Mouse (Mus musculus) spleen, adult 2 months (tissue): ENCODE measurements around the gene Lamp1. TPM values are rescaled to one million over a fixed set of nuclear protein-coding genes. Genes with fewer than 3 reads are reported as not detected.

Experiments
- DNase-seq, 2 experiments: peaks; one replicate each; pipeline versions ENCODE4 v3.0.0 to v3.0.0-alpha.2; 2012 to 2021; ENCODE audit warnings: low spot score in 2 of 2, low read depth in 1 of 2
- H3K27ac ChIP-seq: fragments of 200-500 bp; 2 replicates; pipeline ENCODE4 v1.5.1; 2012; ENCODE audit warnings: low read length, inconsistent platforms; ENCODE audit not compliant: insufficient read depth
- H3K27me3 ChIP-seq: fragments of 200-500 bp; 2 replicates; pipeline ENCODE4 v1.6.1; 2012; ENCODE audit warnings: mild to moderate bottlenecking, moderate library complexity, low read length, inconsistent platforms; ENCODE audit not compliant: control insufficient read depth, insufficient read depth
- H3K36me3 ChIP-seq: fragments of 200-500 bp; 2 replicates; pipeline ENCODE4 v1.6.1; 2012; ENCODE audit warnings: mild to moderate bottlenecking, low read length, inconsistent platforms; ENCODE audit not compliant: control insufficient read depth, insufficient read depth
- H3K4me1 ChIP-seq: fragments of 200-500 bp; 2 replicates; pipeline ENCODE4 v1.6.1; 2011; ENCODE audit warnings: inconsistent platforms; ENCODE audit not compliant: control insufficient read depth, insufficient read depth, insufficient read length
- H3K4me3 ChIP-seq: fragments of 200-500 bp; 2 replicates; pipeline ENCODE4 v1.5.1; 2011; ENCODE audit warnings: mild to moderate bottlenecking, inconsistent platforms; ENCODE audit not compliant: insufficient read depth, insufficient read length; ENCODE audit errors: extremely low read depth
- CTCF ChIP-seq: fragments of 200-500 bp; IDR thresholded peaks from 2 replicates; pipeline ENCODE4 v1.5.1; 2011; ENCODE audit warnings: mild to moderate bottlenecking, inconsistent platforms; ENCODE audit not compliant: insufficient read depth, insufficient read length, insufficient replicate concordance; ENCODE audit errors: extremely low read depth
- POLR2A ChIP-seq: fragments of 200-500 bp; IDR thresholded peaks from 2 replicates; pipeline ENCODE4 v1.6.1; 2011; ENCODE audit warnings: low read depth, low read length, inconsistent platforms
- WGBS: fragments of 180-500 bp; shearing (Covaris S2); methylation state at CpG from one replicate; pipeline ENCODE4 v1.1.7; 2018; 5-methylcytosine and 5-hydroxymethylcytosine counted together
- polyA plus RNA-seq: library from polyadenylated mRNA; depleted of rRNA; stranded (reverse); fragments of >200 nt; gene quantifications from 2 replicates; pipeline ENCODE4 v1.2.3, GENCODE M21; 2012

The Lamp1 gene
- polyA plus RNA-seq, 1 experiment: 234 TPM

GRCm38 (mm10) chr8:13181691-13181976 is 22.7 kb downstream of the Lamp1 start:
- H3K4me3 ChIP-seq: no peak overlapping the region
- no peak for TF ChIP-seq CTCF
- no peak for TF ChIP-seq POLR2A
- no peak overlapping the region for H3K27ac ChIP-seq
- DNase-seq: no peak
- H3K4me1 ChIP-seq: no peaks in the 10 kb centered on the region
- 69% methylated on average over 2 of the region's 2 CpGs for WGBS
- H3K36me3 ChIP-seq: 0 out of 2 replicates have a peak, but pooled peaks cover 2% of the 10 kb centered on the region
- H3K27me3 ChIP-seq: no peaks in the 10 kb centered on the region

DNA sequence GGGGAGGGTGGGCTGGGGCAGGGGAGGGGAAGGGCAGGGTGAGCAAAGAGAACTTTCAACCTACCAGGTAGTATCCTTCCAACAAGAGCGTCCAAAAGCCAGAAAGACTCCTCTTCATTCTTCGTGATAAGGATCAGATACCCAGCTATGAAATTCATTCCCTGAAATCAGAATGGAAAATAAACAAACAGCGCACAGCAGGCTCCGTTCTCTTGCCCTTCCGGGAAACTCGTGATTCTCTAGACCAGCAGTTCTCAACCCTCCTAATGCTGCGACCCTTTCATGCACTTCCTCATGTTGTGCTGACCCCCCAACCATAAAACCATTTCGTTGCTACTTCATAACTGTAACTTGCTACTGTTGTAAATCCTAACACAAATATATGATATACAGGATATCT is 27.9 kb downstream of the Lamp1 start:
- no peak for DNase-seq
- H3K36me3 ChIP-seq: no peaks in the 10 kb centered on the region
- H3K27ac ChIP-seq: no peak overlapping the region
- WGBS: 84% methylated on average over 8 of the region's 8 CpGs
- no peak overlapping the region for H3K4me3 ChIP-seq
- no peaks in the 10 kb centered on the region for H3K4me1 ChIP-seq
- TF ChIP-seq CTCF (no peak), POLR2A (no peak)
- no peaks in the 10 kb centered on the region for H3K27me3 ChIP-seq

DNA sequence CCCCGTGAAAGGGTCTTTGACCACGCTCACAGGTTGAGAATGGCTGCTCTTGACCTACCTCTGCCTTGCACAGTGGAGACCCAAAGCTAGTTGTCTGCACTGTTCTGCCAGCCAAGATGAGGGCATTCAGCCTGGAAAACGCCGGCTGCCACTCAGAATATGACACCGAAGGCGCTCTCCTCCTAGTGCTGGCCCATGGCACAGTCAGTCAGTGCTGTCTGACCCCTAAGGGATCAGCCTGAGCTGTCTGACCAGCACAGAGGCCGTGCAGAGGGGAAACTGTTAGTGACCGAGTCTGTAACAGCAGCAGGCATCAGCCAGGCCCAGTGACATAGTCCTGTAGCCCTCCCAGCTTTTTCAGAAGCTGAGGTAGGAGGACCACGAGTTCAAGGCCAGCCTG is 28.3 kb downstream of the Lamp1 start:
- Histone ChIP-seq H3K36me3 (no peaks in the 10 kb centered on the region), H3K4me3 (no peak overlapping the region), H3K27ac (no peak overlapping the region), H3K4me1 (no peaks in the 10 kb centered on the region), H3K27me3 (no peaks in the 10 kb centered on the region)
- TF ChIP-seq POLR2A: no peak
- TF ChIP-seq CTCF: no peak
- 87% methylated on average over 9 of the region's 9 CpGs for WGBS
- DNase-seq: no peak

DNA sequence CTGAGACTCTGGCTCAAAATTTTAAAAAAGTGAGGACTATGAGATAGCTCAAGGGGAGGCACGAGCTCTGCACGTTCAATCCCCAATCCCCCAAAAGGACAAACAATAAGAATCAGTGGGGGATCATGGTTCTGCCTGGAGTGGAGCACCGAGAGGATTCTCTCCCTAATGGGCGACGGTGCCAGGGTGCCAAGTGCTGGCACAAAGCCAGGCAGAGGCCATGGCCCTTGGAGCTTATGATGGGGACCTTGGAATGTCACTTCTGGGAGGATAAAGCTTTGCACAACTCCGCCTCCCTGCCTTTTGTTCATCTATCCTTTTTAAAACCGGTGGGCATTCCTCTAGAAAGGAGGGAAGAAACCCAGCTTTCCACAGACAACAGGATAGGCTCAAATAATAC is 28.7 kb downstream of the Lamp1 start:
- WGBS: 83% methylated on average over 7 of the region's 7 CpGs
- DNase-seq: no peak
- H3K4me1 ChIP-seq: no peaks in the 10 kb centered on the region
- H3K36me3 ChIP-seq: no peaks in the 10 kb centered on the region
- H3K4me3 ChIP-seq: no peak overlapping the region
- no peak for TF ChIP-seq POLR2A
- TF ChIP-seq CTCF: no peak
- no peaks in the 10 kb centered on the region for H3K27me3 ChIP-seq
- H3K27ac ChIP-seq: no peak overlapping the region

DNA sequence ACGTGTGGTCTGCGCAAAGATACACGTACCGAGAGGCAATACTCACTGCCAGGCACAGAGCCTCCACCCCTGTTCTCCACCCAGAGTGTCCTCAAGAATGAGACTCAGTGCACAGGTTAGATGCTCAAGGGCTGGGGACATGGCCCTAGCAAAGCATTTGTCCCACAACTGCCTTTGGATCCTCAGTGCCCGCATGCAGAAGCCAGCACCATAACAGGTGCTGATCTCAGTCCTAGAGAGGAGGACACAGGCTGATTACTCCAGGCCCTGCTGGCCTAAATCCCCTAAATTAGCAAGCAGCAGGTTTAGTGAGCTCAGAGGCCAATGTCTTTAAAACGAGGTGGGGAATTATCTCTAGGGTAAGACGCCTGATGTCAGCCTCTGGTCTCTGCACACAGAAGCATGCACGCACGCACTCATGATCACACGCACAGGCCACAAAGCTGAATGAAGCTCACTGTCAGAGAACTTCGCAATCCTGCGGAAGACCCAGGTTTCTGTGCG is 29.1 kb downstream of the Lamp1 start:
- H3K36me3 ChIP-seq: no peaks in the 10 kb centered on the region
- 93% methylated on average over 13 of the region's 13 CpGs for WGBS
- no peak overlapping the region for H3K27ac ChIP-seq
- TF ChIP-seq POLR2A: no peak
- no peak for TF ChIP-seq CTCF
- no peak for DNase-seq
- no peaks in the 10 kb centered on the region for H3K27me3 ChIP-seq
- H3K4me3 ChIP-seq: no peak overlapping the region
- H3K4me1 ChIP-seq: no peaks in the 10 kb centered on the region

- Histone ChIP-seq H3K27me3 (no peaks in the 10 kb centered on the region), H3K36me3 (no peaks in the 10 kb centered on the region), H3K4me3 (no peak overlapping the region), H3K27ac (no peak overlapping the region), H3K4me1 (no peaks in the 10 kb centered on the region)
- TF ChIP-seq POLR2A (no peak), CTCF (no peak)
- WGBS: 86% methylated on average over 1 of the region's 1 CpGs
- DNase-seq: no peak
Measured at GRCm38 (mm10) chr8:13188857-13189256, 29.9 kb downstream of the Lamp1 start.

GRCm38 (mm10) chr8:13190235-13190634 is 31.3 kb downstream of the Lamp1 start:
- Histone ChIP-seq H3K4me3 (no peak overlapping the region), H3K4me1 (no peaks in the 10 kb centered on the region), H3K27me3 (no peaks in the 10 kb centered on the region), H3K27ac (no peak overlapping the region), H3K36me3 (no peaks in the 10 kb centered on the region)
- no peak for DNase-seq
- WGBS: 89% methylated on average over 8 of the region's 8 CpGs
- TF ChIP-seq POLR2A (no peak), CTCF (no peak)

- no peaks in the 10 kb centered on the region for H3K36me3 ChIP-seq
Measured at GRCm38 (mm10) chr8:13194818-13195217, 35.9 kb downstream of the Lamp1 start.

More at GRCm38 (mm10) chr8:13194818-13195217, 35.9 kb downstream of the Lamp1 start:
- WGBS: 78% methylated on average over 10 of the region's 10 CpGs
- no peak overlapping the region for H3K4me3 ChIP-seq
- H3K27me3 ChIP-seq: peaks cover 4% of the 10 kb centered on the region
- no peak overlapping the region for H3K27ac ChIP-seq
- TF ChIP-seq CTCF: no peak
- no peak for TF ChIP-seq POLR2A
- H3K4me1 ChIP-seq: no peaks in the 10 kb centered on the region
- DNase-seq: no peak
